Comparison of ENCODE assay signal across 14 mouse cellular contexts in the genomic region with DNA sequence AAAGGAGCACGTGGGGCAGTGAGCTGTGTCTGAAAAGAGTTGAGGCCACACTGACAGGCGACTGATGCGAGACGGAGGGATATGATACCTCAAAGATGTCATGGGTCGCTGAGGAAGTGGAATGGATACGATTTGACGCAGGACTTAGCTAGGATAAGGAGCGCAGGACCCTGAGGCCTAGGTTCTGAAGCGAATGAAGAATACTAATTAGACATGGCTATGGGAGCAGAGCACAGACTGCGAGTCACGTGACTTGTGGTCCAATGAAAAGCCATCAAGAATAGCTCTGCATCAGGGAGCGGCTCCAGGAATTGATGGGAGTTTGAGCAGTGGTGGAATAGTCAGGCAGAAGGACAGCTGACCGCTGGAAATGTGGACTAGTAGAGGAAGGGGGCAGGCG. TPM values are rescaled to one million over a fixed set of nuclear protein-coding genes. Genes with fewer than 3 reads are reported as not detected.
DNase-seq lines count a peak whose midpoint lies in the region; ATAC-seq and TF ChIP-seq lines count a peak whose summit lies in the region.
"Had no signal": no experiment of that assay in that cellular context is flagged by ENCODE, and none has a peak within 500 bp of the region (broad histone marks: within the 10 kb centered on the region; RNA-seq: fewer than 3 reads in every experiment).

No protein-coding gene starts in this region.

- H3K4me1 ChIP-seq in heart, adult 2 months (ENCODE audit: control insufficient read depth, insufficient read depth, low read length) = peaks cover 13% of the 10 kb centered on the region
- no peaks in the 10 kb centered on the region for H3K4me1 ChIP-seq in liver, adult 2 months (ENCODE audit: control insufficient read depth, insufficient read depth, low read length)
- H3K4me1 ChIP-seq in embryonic facial prominence, embryonic 12.5 days = 0 out of 2 replicates have a peak, but pooled peaks cover 2% of the 10 kb centered on the region
- H3K4me1 ChIP-seq in midbrain, embryonic 16.5 days (ENCODE audit: control insufficient read depth, insufficient read depth, low read length) = 0 out of 2 replicates have a peak, but pooled peaks cover 2% of the 10 kb centered on the region

- peak overlapping the region; percentile 50 for H3K27ac ChIP-seq in heart, adult 2 months
- peak overlapping the region; percentile 20 for H3K27ac ChIP-seq in liver, adult 2 months (replicated peaks; ENCODE audit: insufficient read depth, low read depth, low read length)
- H3K27ac ChIP-seq in embryonic facial prominence, embryonic 12.5 days = no peak overlapping the region
- H3K27ac ChIP-seq in midbrain, embryonic 16.5 days (ENCODE audit: low read length) = no peak overlapping the region
- H3K27ac ChIP-seq: layer of hippocampus, adult 2 months; liver, embryonic 14.5 days had no signal

- no peak for DNase-seq in heart, adult 2 months
- no peak for DNase-seq in heart, postnatal 14 days
- DNase-seq in liver, adult 2 months (ENCODE audit: extremely low read depth, low read depth, low spot score) = no peak
- no peak for DNase-seq in liver
- no peak for DNase-seq in spleen, postnatal 4 days (ENCODE audit: low spot score in 2 of 2)
- DNase-seq: gastrocnemius, postnatal 25 days; right cerebral cortex, postnatal 14 days; thymus, postnatal 25 days had no signal

- H3K79me2 ChIP-seq in heart, adult 2 months (replicated peaks; ENCODE audit: control insufficient read depth, insufficient read depth, low read length) = no peaks in the 10 kb centered on the region
- no peaks in the 10 kb centered on the region for H3K79me2 ChIP-seq in liver, adult 2 months (ENCODE audit: control insufficient read depth, insufficient read depth, low read length)

- TF ChIP-seq CTCF in heart, adult 2 months (IDR thresholded peaks at IDR 0.05) = no peak
- TF ChIP-seq CTCF in liver, adult 2 months (IDR thresholded peaks at IDR 0.05; ENCODE audit: low read depth, low read length) = no peak

- WGBS in heart, adult 2 months = 62% methylated on average over 14 of the region's 14 CpGs
- 87% methylated on average over 14 of the region's 14 CpGs for WGBS in liver, adult 2 months
- 77% methylated on average over 14 of the region's 14 CpGs for WGBS in embryonic facial prominence, embryonic 12.5 days
- 59% methylated on average over 14 of the region's 14 CpGs for WGBS in midbrain, embryonic 16.5 days

- no peak for TF ChIP-seq POLR2A in heart, adult 2 months (IDR thresholded peaks at IDR 0.05; ENCODE audit: insufficient read depth, low read depth, low read length)
- no peak for TF ChIP-seq POLR2A in liver, adult 2 months (IDR thresholded peaks at IDR 0.05; ENCODE audit: extremely low read depth, insufficient read depth, low read length)

- ATAC-seq in embryonic facial prominence, embryonic 12.5 days (ENCODE audit: insufficient number of reproducible peaks, insufficient read depth, low FRiP score, low TSS enrichment) = 0 out of 2 replicates have a peak, but pooled peaks have one; percentile 22
- peak; percentile 68 for ATAC-seq in midbrain, embryonic 16.5 days
- ATAC-seq: CD4-positive, CD25-positive, alpha-beta regulatory T cell, adult 4 months had no signal

- H3K4me2 ChIP-seq in embryonic facial prominence, embryonic 12.5 days (replicated peaks) = no peak overlapping the region
- no peak overlapping the region for H3K4me2 ChIP-seq in midbrain, embryonic 16.5 days (ENCODE audit: low read length)

- H3K36me3 ChIP-seq in heart, adult 2 months (ENCODE audit: control insufficient read depth, insufficient read depth, low read length) = peaks cover 9% of the 10 kb centered on the region
- H3K36me3 ChIP-seq in liver, adult 2 months (ENCODE audit: control insufficient read depth, insufficient read depth, low read length) = no peaks in the 10 kb centered on the region
- H3K36me3 ChIP-seq in embryonic facial prominence, embryonic 12.5 days = no peaks in the 10 kb centered on the region
- H3K36me3 ChIP-seq in midbrain, embryonic 16.5 days (ENCODE audit: control insufficient read depth, insufficient read depth, low read length) = no peaks in the 10 kb centered on the region

- no peaks in the 10 kb centered on the region for H3K9me3 ChIP-seq in embryonic facial prominence, embryonic 12.5 days
- H3K9me3 ChIP-seq in midbrain, embryonic 16.5 days (replicated peaks; ENCODE audit: control insufficient read depth, low read length, poor library complexity, severe bottlenecking) = no peaks in the 10 kb centered on the region

- TF ChIP-seq EP300 in heart, adult 2 months (IDR thresholded peaks at IDR 0.05; ENCODE audit: insufficient read depth, low read depth, low read length) = no peak

- H3K4me3 ChIP-seq in heart, adult 2 months = peak overlapping the region; percentile 13; the same call in 1 of the 2 replicates
- no peak overlapping the region for H3K4me3 ChIP-seq in liver, adult 2 months (ENCODE audit: insufficient read depth, low read depth, low read length)
- H3K4me3 ChIP-seq in embryonic facial prominence, embryonic 12.5 days = no peak overlapping the region
- H3K4me3 ChIP-seq in midbrain, embryonic 16.5 days (ENCODE audit: low read depth, low read length) = no peak overlapping the region
- H3K4me3 ChIP-seq: layer of hippocampus, adult 2 months; megakaryocyte, embryonic 14.5 days had no signal

- no peak overlapping the region for H3K9ac ChIP-seq in heart, adult 2 months (ENCODE audit: low read depth, low read length)
- H3K9ac ChIP-seq in liver, adult 2 months (ENCODE audit: low read depth, low read length) = no peak overlapping the region
- H3K9ac ChIP-seq in embryonic facial prominence, embryonic 12.5 days = no peak overlapping the region
- H3K9ac ChIP-seq in midbrain, embryonic 16.5 days (ENCODE audit: low read depth, low read length) = no peak overlapping the region
- H3K9ac ChIP-seq: liver, embryonic 14.5 days had no signal

- intact Hi-C loops in heart, adult 2 months (cut with DNase I) = loop anchor here (10.0 kb wide), 1 partner anchor 86 kb away; no protein-coding TSS in a partner anchor
- intact Hi-C loops in heart, postnatal 14 days (cut with DNase I) = no loop called here

- no peaks in the 10 kb centered on the region for H3K27me3 ChIP-seq in heart, adult 2 months (ENCODE audit: control insufficient read depth, insufficient read depth, low read length)
- H3K27me3 ChIP-seq in liver, adult 2 months (ENCODE audit: control insufficient read depth, insufficient read depth, low read length) = no peaks in the 10 kb centered on the region
- H3K27me3 ChIP-seq in embryonic facial prominence, embryonic 12.5 days = no peaks in the 10 kb centered on the region
- H3K27me3 ChIP-seq in midbrain, embryonic 16.5 days (ENCODE audit: control insufficient read depth, insufficient read depth, low read depth, low read length) = no peaks in the 10 kb centered on the region

RNA-seq across cellular contexts. Expression of a gene that starts 3.4 kb away (rescaled TPM):
- 10 to 100 TPM; 27.2 to 27.4 TPM for total RNA-seq in heart, adult 2 months (2021)
- 10.4 and 28.1 TPM in 2 replicates for polyA plus RNA-seq in heart, adult 2 months (2012; rRNA removed)
- 10 to 100 TPM; 38.4 to 38.9 TPM for total RNA-seq in heart, postnatal 14 days (2021)
- 7.9 and 11.9 TPM in 2 replicates for total RNA-seq in liver, adult 2 months (2014; rRNA removed)
- 1.5 and 1.7 TPM in 2 replicates for polyA plus RNA-seq in liver, adult 2 months (2012; rRNA removed)
- polyA plus RNA-seq in embryonic facial prominence, embryonic 12.5 days (2016; fragmentation: Nextera tagmentation; extraction: Ambion mirVana) = 9.7 and 10.1 TPM in 2 replicates
- polyA plus RNA-seq in midbrain, embryonic 16.5 days (2015; fragmentation: Nextera tagmentation; extraction: Ambion mirVana) = 5.7 and 6.0 TPM in 2 replicates

Comparison
In these comparisons a context has a peak if more than half of its experiments do, and no peak if none do; other contexts are left out.
1. H3K27ac ChIP-seq: peak in heart, adult 2 months (single experiment) and liver, adult 2 months (single experiment); none in embryonic facial prominence, embryonic 12.5 days (single experiment) and midbrain, embryonic 16.5 days (single experiment).